Mouse (Mus musculus) CH12.LX (cell line): ENCODE data around the gene Ttyh3.

ENCODE experiments used
- BHLHE40 ChIP-seq: IDR thresholded peaks from 2 replicates; pipeline ENCODE4 v1.6.1; 2011; ENCODE audit warnings: mild to moderate bottlenecking, low read depth, low read length, improper control_type of control experiment
- CHD2 ChIP-seq: IDR thresholded peaks from 2 replicates; pipeline ENCODE4 v1.6.1; 2011; ENCODE audit warnings: low read length, improper control_type of control experiment
- EP300 ChIP-seq: IDR thresholded peaks from 2 replicates; pipeline ENCODE4 v1.6.1; 2011; ENCODE audit warnings: low read length, improper control_type of control experiment
- JUND ChIP-seq: conservative IDR thresholded peaks from 2 replicates; pipeline ENCODE4 v1.6.1; 2011; ENCODE audit warnings: low read depth, low read length, improper control_type of control experiment
- POLR2A ChIP-seq: IDR thresholded peaks from 2 replicates; pipeline ENCODE4 v1.6.1; 2011; ENCODE audit warnings: low read depth, mild to moderate bottlenecking, improper control_type of control experiment, low read length
- USF1 ChIP-seq: IDR thresholded peaks from 2 replicates; pipeline ENCODE4 v1.6.1; 2014; ENCODE audit warnings: low read depth, mild to moderate bottlenecking, inconsistent platforms, low read length, improper control_type of control experiment

- TF ChIP-seq USF1 (no peak), CHD2 (no peak), EP300 (no peak), POLR2A (no peak), BHLHE40 (no peak), JUND (no peak)
Observed at GRCm38 (mm10) chr5:140654096-140654845, 5.4 kb upstream of the Ttyh3 start.
